Mouse (Mus musculus) kidney, postnatal 0 days (tissue): ENCODE results near the gene Gm10300. TPM values are rescaled to one million over a fixed set of nuclear protein-coding genes. Genes with fewer than 3 reads are reported as not detected.
A peak's percentile ranks its signal among the peaks of the same experiment; 100 is the strongest.

ENCODE experiments used
- ATAC-seq: fragments of 200-750 bp; cut with Nextera tagmentation; replicated peaks from 2 replicates; pipeline ENCODE4 v1.8.0; 2017; ENCODE audit warnings: low read depth, moderate number of reproducible peaks, moderate TSS enrichment, moderate library complexity; ENCODE audit not compliant: low FRiP score
- DNase-seq: peaks from one replicate; pipeline ENCODE4 v3.0.0-alpha.2; 2016; ENCODE audit warnings: low spot score
- H3K27ac ChIP-seq: fragments of 300-500 bp; sonication (generic); 2 replicates; pipeline ENCODE4 v1.5.1; 2014; ENCODE audit warnings: mild to moderate bottlenecking
- H3K27me3 ChIP-seq: fragments of 300-500 bp; sonication (generic); 2 replicates; pipeline ENCODE4 v1.6.1; 2014; ENCODE audit warnings: low read length, mixed read lengths; ENCODE audit not compliant: insufficient read depth
- H3K36me3 ChIP-seq: fragments of 300-500 bp; sonication (generic); 2 replicates; pipeline ENCODE4 v1.6.1; 2014; ENCODE audit warnings: low read length, mixed read lengths; ENCODE audit not compliant: insufficient read depth
- H3K4me1 ChIP-seq: fragments of 300-500 bp; sonication (generic); replicated peaks from 2 replicates; pipeline ENCODE4 v1.6.1; 2014; ENCODE audit warnings: antibody characterized with exemption, low read length, mixed read lengths; ENCODE audit not compliant: insufficient read depth
- H3K4me2 ChIP-seq: fragments of 300-500 bp; sonication (generic); 2 replicates; pipeline ENCODE4 v1.6.1; 2014; ENCODE audit warnings: mild to moderate bottlenecking, low read length, moderate library complexity, mixed read lengths
- H3K4me3 ChIP-seq: fragments of 300-500 bp; sonication (generic); replicated peaks from 2 replicates; pipeline ENCODE4 v1.5.1; 2014; ENCODE audit warnings: low read depth, low read length
- H3K9ac ChIP-seq: fragments of 300-500 bp; sonication (generic); 2 replicates; pipeline ENCODE4 v1.6.1; 2014; ENCODE audit warnings: low read depth, low read length
- H3K9me3 ChIP-seq: fragments of 300-500 bp; sonication (generic); replicated peaks from 2 replicates; pipeline ENCODE4 v1.6.1; 2016; ENCODE audit warnings: low read length, inconsistent platforms, mixed read lengths
- CTCF ChIP-seq: IDR thresholded peaks from 2 replicates; pipeline ENCODE4 v1.5.1; 2016; ENCODE audit warnings: antibody characterized with exemption, low read depth, mild to moderate bottlenecking, moderate library complexity
- WGBS: fragments of 180-500 bp; shearing (Covaris S2); extraction: QIAGEN DNeasy Blood & Tissue Kit; methylation state at CpG from one replicate; pipeline ENCODE4 v1.1.7; 2014; 5-methylcytosine and 5-hydroxymethylcytosine counted together
- polyA plus RNA-seq: library from polyadenylated mRNA; unstranded; fragments of >200 nt; fragmentation: Nextera tagmentation; extraction: Ambion mirVana; gene quantifications from 2 replicates; pipeline ENCODE4 v1.2.1, GENCODE M21; 2015

The Gm10300 gene
- polyA plus RNA-seq, 1 experiment from 2014 or later, result 0.08 TPM

- WGBS, result 70% methylated on average over 8 of the region's 8 CpGs
- DNase-seq, result no peak
Measured at GRCm38 (mm10) chr4:132039975-132040645, 34.4 kb upstream of the Gm10300 start.

GRCm38 (mm10) chr4:132041471-132042332, 32.8 kb upstream of the Gm10300 start:
- H3K9me3 ChIP-seq, result no peaks in the 10 kb centered on the region
- WGBS, result 82% methylated on average over 6 of the region's 6 CpGs
- no peak for ATAC-seq

More at GRCm38 (mm10) chr4:132039975-132040645, 34.4 kb upstream of the Gm10300 start:
- Histone ChIP-seq H3K27me3 (no peaks in the 10 kb centered on the region), H3K9me3 (no peaks in the 10 kb centered on the region), H3K36me3 (no peaks in the 10 kb centered on the region), H3K4me1 (no peaks in the 10 kb centered on the region), H3K9ac (no peak overlapping the region), H3K4me2 (no peak overlapping the region), H3K4me3 (no peak overlapping the region), H3K27ac (no peak overlapping the region)
- TF ChIP-seq CTCF, result no peak
- no peak for ATAC-seq

DNA sequence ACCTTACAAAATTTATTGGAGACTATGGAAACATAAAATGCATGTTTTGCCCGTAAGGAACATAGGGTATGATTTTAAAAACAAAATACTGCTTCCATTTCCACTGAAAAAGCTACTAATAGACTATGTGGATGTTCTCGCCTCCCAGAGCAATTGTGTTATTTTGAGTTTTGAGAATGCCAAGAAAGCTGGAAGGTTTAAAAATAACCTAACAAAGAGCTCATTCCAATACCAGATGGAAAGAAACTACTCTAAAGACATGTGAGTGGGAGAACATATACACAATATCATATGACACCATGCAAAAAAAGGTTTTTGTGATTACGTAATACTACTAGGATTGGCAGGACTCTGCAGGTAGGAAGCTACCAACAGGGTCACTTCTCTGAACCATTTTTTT, 30.8 kb upstream of the Gm10300 start:
- WGBS, result 84% methylated on average over 3 of the region's 3 CpGs

More at GRCm38 (mm10) chr4:132041471-132042332, 32.8 kb upstream of the Gm10300 start:
- Histone ChIP-seq H3K4me2 (no peak overlapping the region), H3K4me3 (no peak overlapping the region), H3K27me3 (no peaks in the 10 kb centered on the region), H3K4me1 (no peaks in the 10 kb centered on the region), H3K36me3 (no peaks in the 10 kb centered on the region), H3K9ac (no peak overlapping the region), H3K27ac (no peak overlapping the region)
- no peak for TF ChIP-seq CTCF
- DNase-seq, result no peak

GRCm38 (mm10) chr4:132048011-132048991, 26.2 kb upstream of the Gm10300 start:
- Histone ChIP-seq H3K4me1 (no peaks in the 10 kb centered on the region), H3K9ac (peak overlapping the region; percentile 94), H3K27me3 (no peaks in the 10 kb centered on the region), H3K27ac (peak overlapping the region; percentile 88), H3K9me3 (no peaks in the 10 kb centered on the region), H3K4me2 (peak overlapping the region; percentile 99), H3K36me3 (no peaks in the 10 kb centered on the region), H3K4me3 (peak overlapping the region; percentile 93)
- under 1% methylated on average over 78 of the region's 95 CpGs for WGBS
- DNase-seq (peak; percentile 66), ATAC-seq (peak; percentile 46)
- TF ChIP-seq CTCF, result no peak

More for the DNA sequence above, 30.8 kb upstream of the Gm10300 start:
- no peak overlapping the region for H3K27ac ChIP-seq
- DNase-seq, result no peak
- H3K4me1 ChIP-seq, result no peaks in the 10 kb centered on the region
- H3K36me3 ChIP-seq, result no peaks in the 10 kb centered on the region
- H3K27me3 ChIP-seq, result no peaks in the 10 kb centered on the region
- no peak overlapping the region for H3K9ac ChIP-seq
- ATAC-seq, result no peak
- no peak overlapping the region for H3K4me3 ChIP-seq
- H3K4me2 ChIP-seq, result no peak overlapping the region
- TF ChIP-seq CTCF, result no peak
- H3K9me3 ChIP-seq, result no peaks in the 10 kb centered on the region

DNA sequence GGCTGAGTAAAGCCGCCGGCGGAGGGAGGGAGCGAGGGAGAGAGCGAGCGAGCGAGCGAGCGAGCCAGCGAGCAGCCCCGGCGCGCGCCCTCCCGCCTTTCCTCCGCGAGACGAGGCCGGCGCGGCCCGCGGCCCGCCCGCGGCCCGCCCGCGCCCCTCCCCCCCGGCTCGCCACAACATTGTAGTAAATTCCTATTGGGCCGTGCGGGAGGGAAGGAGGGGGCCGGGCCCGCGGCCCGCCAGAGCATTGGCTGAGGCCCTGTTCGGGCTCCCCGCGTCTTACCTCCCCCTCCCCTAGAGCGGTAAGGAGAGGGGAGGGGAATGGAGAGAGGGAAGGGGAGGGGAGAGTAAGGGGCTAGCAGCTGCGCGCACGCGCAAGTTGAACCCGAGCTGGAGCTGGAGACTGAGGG, 25.5 kb upstream of the Gm10300 start:
- 0% methylated on average over 27 of the region's 46 CpGs for WGBS
- H3K9me3 ChIP-seq, result no peaks in the 10 kb centered on the region
- H3K4me1 ChIP-seq, result no peaks in the 10 kb centered on the region
- peak overlapping the region; percentile 93 for H3K4me3 ChIP-seq
- peak; percentile 99 for DNase-seq
- peak; percentile 97 for ATAC-seq
- H3K4me2 ChIP-seq, result peak overlapping the region; percentile 99
- H3K9ac ChIP-seq, result peak overlapping the region; percentile 94
- peak overlapping the region; percentile 88 for H3K27ac ChIP-seq
- no peaks in the 10 kb centered on the region for H3K27me3 ChIP-seq
- no peaks in the 10 kb centered on the region for H3K36me3 ChIP-seq
- TF ChIP-seq CTCF, result no peak
